Mouse (Mus musculus): Measurements from ENCODE around the gene B3gnt6.

B3gnt6 gene

DNA sequence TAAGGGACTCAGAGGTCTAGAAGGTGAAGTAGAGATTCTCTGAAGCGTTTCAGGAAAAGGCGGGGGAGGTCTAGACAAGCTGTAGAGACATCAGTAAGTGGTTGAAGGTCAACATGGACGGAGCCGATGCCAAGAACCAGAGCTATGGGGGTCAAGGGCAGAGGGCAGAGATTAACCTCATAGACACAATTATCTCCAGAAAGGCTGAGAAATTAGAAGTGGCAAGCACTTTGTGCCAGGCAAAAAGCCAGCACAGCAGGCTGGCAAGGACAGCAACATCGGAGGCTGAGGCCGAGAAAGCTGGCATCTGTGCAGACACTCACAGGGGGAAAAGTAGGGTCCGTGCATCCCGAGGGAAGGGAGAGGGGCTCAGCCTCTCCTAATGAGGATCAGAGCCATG, 51.5 kb downstream of the B3gnt6 start:
- no peak for DNase-seq

DNA sequence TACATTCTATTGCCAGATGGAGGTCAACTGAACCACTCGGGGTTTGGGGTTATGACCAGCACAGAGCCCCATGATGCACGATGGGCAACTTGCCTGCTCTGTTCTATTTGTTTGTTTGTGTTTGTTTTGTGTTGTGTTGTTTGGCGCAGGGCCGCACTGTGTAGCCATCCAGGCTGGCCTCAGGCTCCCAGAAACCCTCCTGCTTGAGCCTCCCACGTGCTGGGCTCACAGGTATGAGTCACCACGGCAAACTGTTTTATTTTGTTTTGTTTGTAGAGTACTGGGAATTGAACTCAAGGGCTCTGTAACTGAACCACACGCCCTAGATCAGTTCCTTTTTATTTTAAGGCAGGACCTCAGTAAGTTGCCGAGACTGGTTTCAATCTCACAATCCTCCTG, 52.8 kb downstream of the B3gnt6 start:
- DNase-seq = no peak

DNA sequence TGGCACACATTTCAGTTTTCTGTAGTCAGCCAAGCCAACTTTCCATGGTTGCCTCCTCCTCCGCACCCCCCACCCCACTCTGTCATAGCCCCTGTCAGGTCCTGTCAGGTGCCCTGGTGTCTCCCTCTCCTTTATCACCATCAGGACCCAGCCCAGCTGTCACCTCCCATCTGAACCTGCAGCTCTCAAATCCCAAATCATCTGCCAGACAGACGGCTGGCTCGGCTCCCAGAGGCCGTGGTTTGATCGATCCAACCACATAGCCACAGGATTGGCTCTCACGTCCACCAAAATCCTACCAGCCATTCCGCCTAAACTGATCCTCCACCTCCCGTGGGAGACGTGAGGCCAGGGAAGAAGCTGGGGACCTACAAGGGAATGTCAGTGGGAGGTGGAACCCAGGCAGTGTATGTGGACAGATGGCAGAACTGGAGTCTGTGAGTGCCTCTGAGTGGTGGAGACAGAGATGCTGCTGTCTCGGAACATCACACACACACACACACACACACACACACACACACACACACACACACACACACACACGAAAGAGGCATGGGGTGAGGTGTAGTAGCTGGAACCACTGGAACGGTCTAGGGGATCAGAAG, 53.3 kb downstream of the B3gnt6 start:
- DNase-seq = no peak

DNA sequence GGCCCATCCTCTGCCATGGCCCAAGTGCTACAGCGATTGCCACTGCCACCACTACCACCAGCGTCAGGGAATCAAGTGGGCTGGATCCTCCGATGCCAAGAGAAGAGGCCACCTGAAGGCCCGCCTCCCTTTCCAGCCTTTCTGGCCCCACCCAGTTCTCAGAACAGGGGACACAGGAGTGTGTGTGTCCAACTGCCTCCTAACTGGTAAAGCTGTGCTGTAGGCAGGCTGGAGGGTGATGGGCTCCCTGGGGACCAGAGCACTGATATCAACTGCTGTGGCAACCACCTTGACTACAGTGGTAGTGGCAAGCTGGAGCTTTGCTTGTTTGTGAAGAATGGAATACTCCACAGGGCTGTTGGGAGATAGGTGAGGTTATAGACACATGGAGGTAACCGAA, 53.9 kb downstream of the B3gnt6 start, which contains the start of gene Omp:
Gene Omp, minus strand, starts transcription at position 101 of the 400 bp plus-strand sequence.
- no peak for DNase-seq

DNA sequence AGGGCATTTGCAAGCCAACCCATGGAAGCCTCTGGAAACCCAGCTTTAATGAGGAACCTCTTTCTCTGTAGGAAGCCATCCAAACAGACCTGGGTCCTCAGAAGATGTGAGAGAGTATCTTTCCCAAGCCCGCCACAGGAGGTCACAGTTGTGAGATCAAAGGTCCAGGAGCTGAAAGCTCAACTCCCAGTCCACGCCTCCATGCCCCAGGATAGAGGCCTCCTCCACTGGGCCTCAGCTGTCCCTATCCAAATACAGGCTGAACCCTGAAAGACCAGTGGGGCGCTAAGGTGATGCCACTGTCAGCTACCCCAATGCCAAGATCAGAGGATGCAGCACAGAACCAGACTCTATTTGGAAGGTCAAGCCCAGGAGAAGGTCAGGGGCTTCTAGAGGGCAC, 56.6 kb downstream of the B3gnt6 start:
- DNase-seq = no peak
